Mouse (Mus musculus) monocyte, adult 2 months (primary cell): ENCODE data around the gene Cfap99.

Experiments used
- DNase-seq, 2 experiments: peaks; one replicate each; pipeline ENCODE4 v3.0.0; 2022; ENCODE audit warnings: low spot score in 2 of 2, low read depth in 1 of 2

The Cfap99 gene

DNA sequence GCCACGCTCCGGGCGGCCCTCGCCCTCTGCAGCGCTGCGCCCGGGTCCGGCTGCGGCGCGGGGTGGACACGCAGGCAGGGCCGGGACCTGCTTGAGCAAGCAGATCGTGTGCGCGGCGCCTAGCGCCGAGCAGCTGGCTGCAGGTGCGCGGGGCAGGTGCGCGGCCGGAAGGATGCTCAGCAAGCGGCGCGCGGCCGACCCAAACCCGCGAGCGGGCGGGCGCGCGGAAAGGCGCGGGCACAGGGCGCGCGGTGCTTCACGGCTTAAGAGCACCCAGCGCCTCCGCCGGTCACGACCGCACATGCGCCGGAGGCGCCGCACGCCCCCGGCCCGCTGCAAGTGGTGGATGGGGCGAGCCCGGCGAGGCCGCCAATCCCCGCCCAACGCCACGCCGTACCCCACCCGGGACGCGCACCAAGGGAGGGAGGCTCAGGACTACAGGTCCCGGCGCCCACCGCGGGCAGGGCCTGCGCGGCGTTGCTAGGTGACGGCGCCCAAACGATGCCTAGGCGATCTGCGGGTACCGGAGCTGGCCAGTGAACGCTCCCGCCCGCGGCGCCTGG, at the start of gene Cfap99, which contains the start of gene Zfyve28:
Gene Cfap99 (plus strand): TSS at position 447 of the 563 bp plus-strand sequence.
Gene Zfyve28 (minus strand): TSS at position 296 of the 563 bp plus-strand sequence.
- peak in 1 of 2 experiments; percentile 5 for DNase-seq

DNA sequence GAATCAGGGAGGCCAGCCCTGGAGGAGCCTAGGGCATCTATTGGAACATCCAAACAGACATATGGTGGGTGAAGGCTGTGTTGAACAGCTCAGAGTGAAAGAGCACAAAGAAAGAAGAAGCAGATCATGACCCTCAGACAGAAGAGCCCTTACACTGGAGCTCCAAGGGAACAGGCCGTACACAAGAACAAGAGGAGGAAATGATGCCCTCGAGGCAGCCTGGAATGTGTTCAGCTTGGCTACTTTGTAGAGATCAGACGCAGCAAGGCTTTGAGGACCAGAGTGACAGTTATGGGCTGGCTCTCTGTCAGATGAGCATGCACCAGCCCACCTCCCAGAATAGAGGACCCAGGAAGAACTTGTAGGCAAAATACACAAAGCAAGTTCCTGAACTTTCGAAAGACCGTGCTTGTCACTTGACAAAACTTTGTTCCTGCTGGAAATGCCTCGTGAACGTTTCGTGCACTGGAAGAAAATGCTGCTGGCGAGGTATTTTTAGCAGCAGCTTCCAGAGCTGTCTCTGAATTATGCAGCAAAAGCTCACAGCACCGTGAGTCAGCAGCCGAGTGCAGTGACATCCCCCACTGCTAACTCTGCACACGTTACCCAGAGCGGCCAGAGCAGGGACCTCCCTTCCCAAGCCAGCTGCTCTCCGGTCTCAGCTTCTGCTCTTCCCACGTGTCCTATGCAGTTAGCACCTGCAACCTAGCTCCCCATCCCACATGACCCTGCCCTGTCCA, 46.0 kb upstream of the Cfap99 start:
- DNase-seq, result no peak

DNA sequence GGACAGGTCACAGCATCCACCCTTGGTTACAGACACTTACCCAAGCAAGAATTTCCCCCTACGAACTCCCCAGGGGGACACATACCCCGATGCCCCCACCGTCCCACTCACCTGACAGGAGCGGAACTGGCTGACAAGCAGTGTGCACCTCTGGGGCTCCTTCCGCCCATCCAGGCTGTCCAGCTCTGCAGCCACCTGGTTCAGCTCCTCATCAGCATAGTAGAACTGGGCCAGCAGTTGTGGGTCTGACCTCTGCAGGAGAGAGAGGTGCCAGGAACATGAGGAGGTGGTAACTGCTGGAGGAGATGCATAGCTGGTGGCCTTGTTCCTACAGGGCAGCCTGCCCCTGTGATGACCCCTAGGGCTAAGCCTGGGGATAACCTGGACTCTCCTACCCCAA, 45.3 kb upstream of the Cfap99 start:
- no peak for DNase-seq

DNA sequence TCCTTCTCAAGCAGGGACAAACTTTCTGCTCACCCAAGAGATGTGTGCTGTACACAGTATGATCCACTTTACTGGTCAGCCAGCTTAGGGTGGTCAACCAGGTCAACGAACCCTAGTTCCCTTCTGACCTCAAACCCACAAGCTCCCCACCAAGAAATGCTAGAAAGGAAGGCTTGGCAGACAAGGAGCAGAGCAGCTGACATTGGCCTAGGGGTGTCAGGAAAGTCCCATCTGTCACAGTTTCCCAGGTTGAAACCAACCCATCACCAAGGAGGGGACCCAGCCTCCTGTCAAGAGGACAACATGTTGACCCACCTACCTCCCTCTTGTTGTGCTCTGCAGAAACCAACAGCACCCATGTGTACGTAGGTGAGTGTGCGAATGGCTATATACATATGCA, 42.0 kb upstream of the Cfap99 start:
- DNase-seq, result no peak

DNA sequence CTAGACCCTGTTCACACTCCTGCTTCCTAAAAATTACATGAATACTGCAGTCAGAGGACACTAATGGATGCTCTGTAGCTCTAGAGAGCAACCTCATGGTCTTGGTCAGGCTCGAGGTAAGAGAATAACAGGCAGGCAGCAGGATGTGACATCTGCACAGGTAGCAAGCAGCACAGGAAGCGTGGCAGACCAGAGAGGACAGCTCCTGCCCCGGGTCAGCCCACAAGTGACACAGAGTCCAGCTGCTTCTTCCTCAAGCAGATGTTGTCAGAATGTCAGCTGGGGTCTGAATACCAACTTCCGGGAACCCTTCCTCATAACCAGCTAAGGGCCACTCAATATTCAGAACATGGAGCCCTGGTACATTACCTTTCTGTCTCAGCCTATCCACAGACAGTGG, 39.3 kb upstream of the Cfap99 start:
- no peak for DNase-seq

DNA sequence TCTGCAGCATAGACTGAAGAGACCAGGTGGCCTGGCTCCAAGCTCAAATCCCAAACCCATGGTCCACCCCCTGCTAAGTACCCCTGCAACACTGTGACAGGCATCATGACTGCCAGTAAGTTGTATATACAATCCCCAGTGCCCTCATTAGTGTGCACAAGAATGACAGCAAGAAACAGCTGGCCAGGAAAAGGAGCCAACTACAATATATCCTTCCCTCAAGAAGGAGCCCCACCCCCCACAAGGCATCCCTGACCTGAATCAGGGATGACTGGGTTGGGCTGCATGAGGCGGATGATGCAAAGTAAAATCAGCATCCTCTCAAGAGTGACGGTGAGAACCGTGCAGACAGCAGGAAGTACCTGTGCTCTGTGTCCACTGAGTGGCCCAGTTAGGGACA, 38.3 kb upstream of the Cfap99 start:
- no peak for DNase-seq

DNA sequence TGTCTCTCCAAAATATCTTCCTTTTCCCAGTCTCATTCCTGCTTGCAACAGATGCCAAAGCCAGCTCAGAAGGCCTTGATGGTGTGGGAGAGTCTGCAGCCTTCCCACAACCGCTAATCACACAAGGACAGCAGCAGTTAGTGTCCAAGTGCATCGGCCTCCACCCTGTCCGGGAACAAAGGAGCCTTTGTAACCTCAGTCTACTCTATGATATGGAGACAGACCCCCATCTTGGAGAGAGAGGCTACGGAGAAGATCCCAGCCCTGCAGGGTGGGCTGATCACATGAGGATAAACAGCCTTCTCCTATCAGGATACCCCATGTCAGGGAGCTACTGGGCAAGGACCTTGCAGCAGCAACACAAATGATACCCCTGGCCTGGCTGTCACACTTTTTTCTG, 36.6 kb upstream of the Cfap99 start:
- DNase-seq, result no peak

DNA sequence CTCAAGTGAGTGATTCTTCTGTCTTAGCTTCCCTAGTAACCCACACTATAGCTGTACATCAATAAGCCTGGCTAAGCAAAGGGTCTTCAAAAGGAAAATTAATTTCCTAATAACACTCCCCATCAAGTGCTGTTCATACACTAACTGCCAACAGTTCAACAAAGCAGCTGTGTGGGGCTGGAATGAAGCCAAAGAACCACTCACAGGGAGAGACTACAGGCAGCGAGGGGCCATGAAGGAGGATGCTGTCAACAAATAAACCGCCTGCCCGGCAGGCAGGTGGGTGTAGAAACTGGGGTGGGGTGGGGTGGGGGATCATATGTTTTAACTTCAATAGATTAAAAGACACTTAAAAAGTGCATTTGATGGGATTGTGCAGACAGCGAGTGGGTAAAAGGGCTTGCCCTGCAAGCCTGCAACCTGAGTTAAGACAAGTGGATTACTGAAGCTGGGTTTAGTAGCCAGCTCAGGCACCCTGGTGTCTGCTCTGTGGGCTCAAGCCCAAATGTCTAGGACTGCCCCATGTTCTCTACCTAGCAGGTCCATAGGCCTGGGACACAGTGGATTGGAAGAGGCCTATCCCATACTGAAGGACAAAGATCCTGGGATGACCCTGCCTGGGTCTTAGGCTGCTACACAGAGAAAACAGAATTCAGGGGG, 36.0 kb upstream of the Cfap99 start:
- no peak for DNase-seq

DNA sequence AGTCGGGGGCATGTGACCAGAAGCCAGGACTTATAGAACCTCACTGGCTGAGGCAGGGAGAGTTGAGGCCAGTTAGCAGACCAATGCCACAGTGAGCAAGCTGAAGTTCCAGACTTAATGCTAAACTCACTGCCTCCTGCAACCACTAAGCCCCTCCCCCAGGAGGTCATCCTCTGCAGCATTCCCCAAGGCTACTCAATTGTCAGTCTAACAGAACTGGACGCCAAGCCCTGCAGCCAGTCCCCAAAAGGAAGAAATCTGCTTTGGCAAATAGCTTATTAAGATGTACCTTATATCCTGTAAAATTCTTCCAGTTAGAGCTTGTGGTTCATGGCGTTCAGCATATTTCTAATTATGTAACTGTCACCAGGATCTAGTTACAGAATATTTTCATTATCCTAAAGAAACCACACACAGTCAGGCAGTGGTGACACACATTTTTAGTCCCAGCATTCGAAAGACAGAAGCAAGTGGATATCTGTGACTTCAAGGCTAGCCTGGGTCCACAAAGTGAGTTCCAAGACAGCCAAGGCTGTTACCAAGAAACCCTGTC, 35.4 kb upstream of the Cfap99 start:
- no peak for DNase-seq

DNA sequence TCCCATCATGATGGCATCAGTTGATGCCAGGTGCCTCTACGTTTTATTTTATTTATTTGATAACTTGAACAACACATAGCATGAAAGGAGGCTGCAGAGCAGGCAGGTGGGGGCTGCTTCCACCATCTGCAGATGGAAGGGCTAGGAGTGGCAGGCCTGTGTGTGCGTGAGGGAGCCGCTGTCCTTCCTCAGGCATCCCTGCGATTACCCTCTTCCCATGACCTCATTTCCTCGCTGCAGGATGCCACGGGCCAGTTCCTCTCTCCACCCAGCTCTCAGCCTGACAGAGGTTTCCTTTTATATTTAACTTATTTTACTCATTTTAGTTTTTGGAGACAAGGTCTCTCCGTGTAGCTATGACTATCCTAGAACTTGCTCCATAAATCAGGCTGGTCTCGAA, 34.1 kb upstream of the Cfap99 start:
- DNase-seq, result no peak

DNA sequence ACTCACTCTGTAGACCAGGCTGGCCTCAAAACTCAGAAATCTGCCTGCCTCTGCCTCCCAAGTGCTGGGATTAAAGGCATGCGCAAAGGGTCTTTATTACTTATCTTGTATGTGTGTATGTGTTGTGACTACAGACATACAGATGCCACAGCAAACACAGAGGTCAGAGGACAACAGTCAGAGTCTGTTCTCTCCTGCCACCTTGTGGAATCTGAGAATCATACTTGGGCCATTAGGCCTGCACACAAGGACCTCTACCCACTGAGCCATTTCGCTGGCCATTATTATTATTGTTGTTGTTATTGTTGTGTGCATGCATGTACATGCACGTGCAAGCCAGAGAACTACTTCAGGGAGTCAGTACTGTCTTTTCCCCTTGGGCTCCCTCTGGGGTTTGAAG, 33.2 kb upstream of the Cfap99 start:
- DNase-seq, result no peak

DNA sequence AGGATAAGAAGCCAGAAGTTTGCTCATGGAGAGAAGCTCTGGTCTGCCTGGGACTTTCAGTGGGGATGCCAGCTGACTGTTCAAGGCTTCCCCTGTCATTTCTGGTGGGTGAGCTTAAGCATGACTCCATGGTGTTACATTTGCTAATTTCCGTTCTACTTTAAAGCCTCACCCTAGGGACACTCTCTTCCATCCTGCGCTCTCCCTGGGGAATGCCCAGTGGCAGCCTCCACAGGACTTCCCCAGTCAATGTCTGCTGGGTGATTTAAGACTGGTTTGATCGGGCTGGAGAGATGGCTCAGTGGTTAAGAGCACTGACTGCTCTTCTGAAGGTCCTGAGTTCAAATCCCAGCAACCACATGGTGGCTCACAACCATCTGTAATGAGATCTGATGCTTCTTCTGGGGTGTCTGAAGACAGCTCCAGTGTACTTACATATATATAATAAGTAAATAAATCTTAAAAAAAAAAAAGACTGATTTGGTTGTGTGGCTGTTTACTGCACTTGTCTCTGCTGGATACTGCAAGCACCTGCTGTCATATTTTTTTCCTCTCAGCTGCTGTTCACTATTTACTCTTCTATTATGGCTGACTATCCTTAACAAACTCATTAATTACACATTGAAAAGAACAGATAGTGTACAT, 29.1 kb upstream of the Cfap99 start:
- DNase-seq, result no peak

DNA sequence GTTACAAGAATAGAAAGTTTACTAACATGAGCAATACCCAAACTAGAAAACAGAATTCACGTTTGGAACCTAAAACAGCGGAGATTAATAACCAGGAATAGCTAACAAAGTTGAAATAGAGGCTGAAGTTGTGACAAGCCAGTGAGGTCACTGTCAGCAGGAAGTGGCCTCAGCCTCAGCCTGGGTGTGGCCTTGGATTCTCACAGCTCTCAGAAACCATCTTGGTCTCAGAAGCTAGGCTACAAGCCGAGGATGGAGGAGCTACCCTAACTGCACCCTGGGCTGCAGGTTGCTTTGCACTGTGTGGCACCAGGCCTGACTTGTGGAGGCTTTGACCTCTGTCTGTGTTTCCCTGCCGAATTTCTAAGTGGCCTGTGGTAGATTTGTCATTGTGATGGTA, 22.3 kb upstream of the Cfap99 start:
- peak in 1 of 2 experiments; percentile 16 for DNase-seq

DNA sequence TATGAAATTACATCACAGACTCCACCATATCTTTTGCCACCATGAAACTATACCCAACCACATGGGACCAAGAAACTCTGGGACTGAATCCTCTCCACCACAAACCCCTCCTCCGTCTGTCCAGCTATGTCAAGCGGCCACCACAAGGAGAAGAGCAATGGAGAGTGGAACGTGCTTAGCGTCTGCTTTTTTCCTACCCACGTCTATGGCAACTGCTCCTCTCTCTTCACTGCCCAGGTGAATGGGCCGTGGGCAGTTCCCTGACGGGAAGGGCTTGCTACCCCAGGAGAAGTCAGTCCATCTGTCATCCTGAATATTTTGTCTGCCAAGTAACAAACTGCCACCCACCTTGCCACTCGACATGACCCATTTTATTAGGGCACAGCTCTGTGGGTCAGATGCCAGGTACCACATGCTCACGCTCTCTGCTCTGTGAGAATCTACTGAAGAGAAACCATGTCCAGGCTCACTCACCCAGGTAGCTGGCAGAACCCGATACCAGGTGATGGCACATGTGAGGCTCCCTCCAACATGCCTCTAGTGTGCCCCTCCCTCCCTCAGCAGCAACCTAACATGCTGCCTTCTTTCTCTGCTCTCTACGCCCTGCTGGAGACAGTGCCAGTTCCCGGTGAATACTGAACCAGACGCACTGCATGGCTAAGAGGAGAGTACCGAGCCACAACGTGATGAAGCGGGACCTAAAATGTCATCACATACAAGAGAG, 19.0 kb upstream of the Cfap99 start:
- no peak for DNase-seq

DNA sequence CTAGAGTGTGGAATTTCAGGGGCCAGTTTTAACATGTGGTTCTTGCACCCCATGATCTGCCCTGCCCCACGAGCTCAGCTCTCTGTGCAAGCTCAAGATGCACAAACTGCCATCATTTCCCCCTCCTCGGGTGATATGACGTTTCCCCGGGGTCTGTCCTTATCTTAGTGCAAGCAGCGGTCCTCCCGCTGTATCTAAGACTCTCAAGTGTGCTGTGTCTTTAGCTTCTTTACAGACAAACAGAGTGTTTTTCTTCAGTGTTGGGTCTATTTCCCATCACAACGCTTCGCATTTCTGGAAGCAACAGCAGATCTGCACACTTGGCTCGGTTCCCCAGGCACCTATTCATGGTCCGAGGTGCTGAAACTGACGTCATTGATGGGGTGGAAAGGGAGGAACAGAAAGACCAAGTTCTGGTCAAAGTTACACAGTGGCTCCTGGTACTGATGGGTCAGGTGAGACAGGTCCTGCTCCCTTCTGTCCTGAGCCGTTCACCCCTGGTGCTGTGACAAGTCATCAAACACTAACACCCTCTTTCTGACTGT, 18.4 kb upstream of the Cfap99 start:
- DNase-seq, result no peak

DNA sequence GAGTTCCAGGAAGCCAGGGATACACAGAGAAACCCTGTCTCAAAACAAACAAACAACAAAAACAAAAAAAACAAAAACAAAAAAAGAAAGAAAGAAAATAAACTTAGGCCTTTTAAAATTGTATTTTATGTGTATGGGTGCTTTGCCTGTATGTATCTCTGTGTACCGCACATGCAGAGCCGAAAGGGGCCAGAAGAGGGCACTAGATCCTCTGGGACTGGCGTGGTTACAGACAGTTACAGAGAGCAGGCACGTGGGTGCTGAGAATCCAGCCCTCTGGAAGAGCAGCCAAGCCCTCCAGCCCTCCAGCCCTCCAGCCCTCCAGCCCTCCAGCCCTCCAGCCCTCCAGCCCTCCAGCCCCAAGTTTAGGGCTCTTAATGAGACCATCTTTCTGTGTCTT, 16.7 kb upstream of the Cfap99 start:
- DNase-seq, result peak in 1 of 2 experiments; percentile 35

DNA sequence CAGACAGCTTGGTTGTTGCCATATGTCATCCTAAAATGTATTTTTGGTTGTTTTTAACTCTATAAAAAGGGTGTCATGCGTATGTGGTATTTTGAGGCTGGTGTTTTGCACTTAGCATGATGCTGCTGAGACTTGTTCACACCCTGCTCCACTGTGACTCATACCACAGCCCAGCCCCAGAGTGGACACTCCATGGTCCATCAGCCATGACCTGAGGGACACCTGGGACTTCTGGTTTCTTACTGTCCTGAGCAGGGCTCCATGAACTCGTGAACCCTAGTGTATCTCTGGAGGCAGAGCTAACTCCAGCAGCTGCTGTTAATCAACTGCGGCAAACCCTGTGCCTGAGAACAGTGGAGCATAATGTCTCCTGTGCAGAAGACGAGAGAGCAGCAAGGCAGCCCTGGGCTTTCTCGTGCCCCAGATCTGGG, 15.1 kb upstream of the Cfap99 start:
- DNase-seq, result no peak

DNA sequence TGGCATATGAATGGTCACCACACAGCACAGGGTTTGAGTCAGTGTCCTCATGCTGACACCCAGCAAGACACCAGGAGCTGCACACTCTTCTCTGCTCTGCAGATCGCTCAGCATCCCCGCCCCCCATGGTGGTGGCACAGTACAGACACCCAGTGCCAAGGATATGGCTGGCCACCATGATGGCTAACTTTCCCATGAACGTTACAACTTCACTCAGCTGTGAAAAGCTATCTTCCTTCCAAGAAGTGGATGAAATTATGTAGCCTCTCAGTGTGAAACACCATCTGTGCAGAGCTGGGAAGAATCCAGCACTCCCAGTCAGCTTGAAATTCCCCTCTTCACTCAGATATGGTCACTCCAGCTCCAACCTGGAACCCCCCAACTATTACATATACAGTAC, 14.1 kb upstream of the Cfap99 start:
- no peak for DNase-seq

DNA sequence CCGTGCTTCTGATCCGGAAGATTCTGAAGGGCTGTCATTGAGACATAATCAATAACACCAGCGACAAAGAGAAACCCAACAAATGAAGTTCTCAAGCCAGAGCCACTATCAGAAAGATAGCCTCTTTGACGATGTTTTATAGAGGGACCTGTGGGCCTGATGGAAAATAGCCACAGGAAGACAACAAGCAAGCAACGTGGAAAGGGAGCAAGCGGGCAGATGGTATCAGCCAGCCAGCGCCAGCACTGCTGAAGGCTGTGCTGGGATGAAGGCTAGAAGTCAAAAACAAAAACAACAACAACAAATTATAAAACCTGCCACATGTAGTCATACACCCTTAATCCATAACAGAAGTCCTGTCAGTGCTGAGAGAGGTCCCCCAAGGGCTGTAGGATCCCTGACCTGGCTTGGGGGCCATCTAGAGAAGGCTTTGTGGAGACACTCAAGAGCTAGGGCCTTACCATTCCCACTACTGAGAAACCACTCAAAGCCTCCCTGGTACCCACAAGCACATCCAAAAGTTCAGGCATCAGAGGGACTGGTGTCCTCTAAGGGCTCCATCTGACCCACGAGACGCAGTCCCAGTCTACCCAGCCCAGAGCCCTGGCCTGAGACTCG, 13.6 kb upstream of the Cfap99 start:
- DNase-seq, result no peak

DNA sequence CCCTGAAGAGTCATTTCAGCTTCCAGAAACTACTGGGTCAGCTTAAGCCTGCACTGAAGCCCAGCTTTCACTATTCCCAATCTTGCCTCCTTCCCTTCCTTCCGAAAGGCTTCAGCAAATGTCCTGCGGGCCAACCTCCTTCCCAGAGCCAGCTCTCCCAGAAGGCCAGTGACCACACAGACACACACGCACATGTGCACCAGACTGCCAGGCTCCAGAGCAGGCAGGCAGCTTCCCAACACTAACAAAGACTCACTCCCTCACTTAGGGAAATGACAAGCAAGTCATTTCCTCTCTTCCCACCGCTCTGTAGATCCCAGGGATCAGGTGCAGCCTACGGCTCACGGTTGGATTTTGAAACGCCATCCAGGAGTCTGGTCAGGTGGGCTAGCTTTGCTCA, 12.2 kb upstream of the Cfap99 start:
- no peak for DNase-seq
